Mouse (Mus musculus) urinary bladder, adult 2 months (tissue): ENCODE data around the gene Speg. TPM values are rescaled to one million over a fixed set of nuclear protein-coding genes. Genes with fewer than 3 reads are reported as not detected.

Experiments
- DNase-seq: peaks from one replicate; pipeline ENCODE4 v3.0.0; 2022; ENCODE audit warnings: low spot score
- polyA plus RNA-seq: library from polyadenylated mRNA; depleted of rRNA; stranded (reverse); fragments of >200 nt; gene quantifications from 2 replicates; pipeline ENCODE4 v1.2.3, GENCODE M21; 2012; rRNA removed

Speg gene
- 91.1 and 102 TPM in 2 replicates for polyA plus RNA-seq

- no peak for DNase-seq
Observed at GRCm38 (mm10) chr1:75374950-75375936, at the start of gene Speg. TSS of gene Speg (plus strand) at chr1:75375297.

DNA sequence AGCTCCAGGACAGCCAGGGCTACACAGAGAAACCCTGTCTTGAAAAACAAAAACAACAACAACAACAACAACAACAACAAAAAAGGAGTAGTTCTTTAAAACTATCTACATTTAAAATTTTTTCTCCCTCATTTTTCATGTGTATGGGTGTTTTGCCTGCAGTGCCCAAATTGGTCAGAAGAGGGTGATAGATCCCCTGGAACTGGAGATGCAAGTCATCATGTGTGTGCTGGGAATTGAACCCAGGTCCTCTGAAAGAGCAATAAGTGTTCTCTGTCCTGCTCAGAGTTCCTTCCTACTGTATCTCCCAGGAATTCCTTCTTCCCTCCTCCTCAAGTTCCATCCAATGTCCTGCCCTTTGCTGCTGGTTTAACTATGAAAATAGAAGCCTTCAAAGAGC, 47.6 kb upstream of the Speg start:
- DNase-seq: no peak

GRCm38 (mm10) chr1:75331271-75331670, 43.8 kb upstream of the Speg start:
- no peak for DNase-seq

- DNase-seq: no peak
Observed at GRCm38 (mm10) chr1:75336461-75336860, 38.6 kb upstream of the Speg start.

DNA sequence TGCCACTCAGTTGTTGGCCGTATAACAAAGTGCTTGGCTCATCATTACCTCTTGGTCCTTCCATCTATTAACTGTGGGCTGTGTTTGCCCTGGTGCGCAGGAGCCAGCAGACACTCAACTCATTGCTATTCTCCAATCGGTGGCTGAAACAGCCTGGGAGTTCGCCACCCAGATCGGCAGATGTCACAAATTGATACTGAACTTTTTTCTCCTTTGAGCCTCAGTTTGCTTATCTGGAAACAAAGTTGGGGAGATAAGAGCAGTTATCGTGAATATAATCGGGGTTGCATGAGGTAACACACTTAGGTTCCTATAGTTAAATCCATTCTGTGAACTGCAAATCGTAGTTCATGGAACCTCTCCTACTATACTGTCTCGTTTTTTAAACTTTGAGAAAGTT, 38.0 kb upstream of the Speg start:
- no peak for DNase-seq

GRCm38 (mm10) chr1:75338091-75338694, 36.9 kb upstream of the Speg start:
- DNase-seq: no peak

GRCm38 (mm10) chr1:75339337-75339736, 35.8 kb upstream of the Speg start:
- DNase-seq: no peak

DNA sequence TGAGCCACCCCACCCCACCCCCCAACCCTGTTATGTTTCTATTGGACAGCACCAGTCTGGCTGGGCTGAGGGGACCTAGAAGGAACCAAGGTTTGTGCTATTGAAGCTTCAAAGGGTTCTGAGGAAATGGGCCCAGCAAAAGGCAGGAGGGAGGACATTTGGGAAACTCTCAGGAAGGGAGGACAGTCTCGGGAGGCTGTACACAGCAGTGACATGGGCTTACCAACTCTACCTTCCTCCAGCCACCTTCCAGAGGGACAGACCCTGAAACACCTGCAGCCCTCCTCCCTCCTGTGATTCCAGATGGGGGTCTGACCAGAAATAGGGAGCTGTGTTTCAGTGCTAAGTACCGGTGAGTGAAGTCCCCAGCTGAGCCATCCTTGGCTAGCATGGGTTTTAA, 34.6 kb upstream of the Speg start:
- DNase-seq: no peak

GRCm38 (mm10) chr1:75342874-75343416, 32.2 kb upstream of the Speg start:
- no peak for DNase-seq

GRCm38 (mm10) chr1:75344291-75345035, 30.6 kb upstream of the Speg start:
- DNase-seq: no peak

GRCm38 (mm10) chr1:75345036-75345935, 29.8 kb upstream of the Speg start:
- DNase-seq: no peak

GRCm38 (mm10) chr1:75347279-75347678, 27.8 kb upstream of the Speg start:
- DNase-seq: no peak

DNA sequence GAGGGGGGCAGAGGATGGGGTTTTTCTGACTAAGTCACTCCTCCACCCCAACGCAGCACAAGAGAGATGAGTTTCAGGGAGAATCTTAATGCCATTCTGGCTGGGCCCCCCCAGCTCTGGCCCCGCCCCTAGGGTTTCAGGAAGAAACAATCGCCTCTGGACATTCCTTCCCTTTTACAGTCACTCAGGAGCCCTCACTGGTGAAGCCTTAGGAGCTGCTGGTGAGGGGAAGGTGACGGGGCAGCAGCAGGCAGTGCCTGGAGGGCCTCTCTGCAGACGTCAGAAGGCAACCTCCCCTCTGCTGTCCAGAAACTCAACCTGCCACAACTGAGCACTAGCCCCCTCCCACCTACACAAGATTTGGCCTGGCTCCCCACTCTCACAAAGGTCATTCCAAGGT, 25.8 kb upstream of the Speg start:
- DNase-seq: no peak

DNA sequence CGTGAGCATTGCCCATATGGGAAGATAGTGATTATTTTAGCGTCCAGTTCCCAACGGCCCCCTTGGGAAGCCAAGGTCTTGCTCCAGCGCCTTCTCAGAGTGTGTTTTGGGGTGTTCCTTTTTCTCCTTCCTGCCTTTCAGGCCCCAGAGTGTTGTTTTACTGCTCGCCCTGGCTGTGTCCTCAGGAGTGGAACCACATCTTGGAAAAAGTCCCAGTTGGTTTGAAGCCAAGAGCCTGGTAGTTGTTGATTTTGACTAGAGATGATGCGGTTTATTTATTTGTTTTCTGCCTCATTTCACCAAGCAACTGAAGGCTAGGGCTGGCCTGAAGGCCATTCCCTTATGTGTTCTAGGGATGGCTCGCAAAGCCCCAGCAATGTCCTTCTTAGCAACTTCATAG, 17.8 kb upstream of the Speg start:
- no peak for DNase-seq

DNA sequence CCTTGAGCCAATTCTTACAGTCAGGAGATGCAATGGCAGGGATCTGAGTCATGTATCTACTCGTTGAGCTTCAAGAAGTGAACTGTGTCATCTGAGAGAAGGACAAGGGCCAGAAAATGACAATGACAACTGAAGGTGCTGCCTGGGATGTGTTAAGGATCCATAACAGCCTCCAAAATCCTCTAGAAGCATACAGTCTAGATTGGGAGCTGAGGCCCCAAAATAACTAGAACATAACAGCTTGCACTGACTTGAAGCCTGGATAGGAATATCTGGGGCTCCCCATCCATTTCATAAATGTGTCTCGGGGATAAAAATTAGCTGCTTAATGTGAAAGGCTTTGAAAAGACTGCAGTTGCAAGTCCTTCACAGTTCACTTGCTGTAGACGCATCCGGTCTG, 17.1 kb upstream of the Speg start:
- no peak for DNase-seq

DNA sequence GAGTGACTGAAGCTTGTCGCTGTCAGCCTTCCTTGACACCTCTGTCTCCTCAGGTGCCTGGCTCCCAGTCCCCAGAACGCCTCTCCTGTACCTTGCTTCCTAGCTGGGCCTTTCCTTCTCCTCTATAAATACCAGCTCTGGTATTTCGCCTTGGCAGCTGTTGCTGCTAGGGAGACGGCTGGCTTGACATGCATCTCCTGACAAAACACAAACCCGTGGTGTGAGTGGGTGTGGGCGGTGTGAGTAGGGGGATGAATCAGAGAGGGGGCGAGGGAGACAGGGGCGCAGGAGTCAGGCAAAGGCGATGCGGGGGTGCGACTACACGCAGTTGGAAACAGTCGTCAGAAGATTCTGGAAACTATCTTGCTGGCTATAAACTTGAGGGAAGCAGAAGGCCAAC, 15.8 kb upstream of the Speg start:
- DNase-seq: no peak

GRCm38 (mm10) chr1:75360112-75361031, 14.7 kb upstream of the Speg start, which contains the start of gene Des:
TSS of gene Des (plus strand) at chr1:75360329.
- DNase-seq: peak; percentile 69

DNA sequence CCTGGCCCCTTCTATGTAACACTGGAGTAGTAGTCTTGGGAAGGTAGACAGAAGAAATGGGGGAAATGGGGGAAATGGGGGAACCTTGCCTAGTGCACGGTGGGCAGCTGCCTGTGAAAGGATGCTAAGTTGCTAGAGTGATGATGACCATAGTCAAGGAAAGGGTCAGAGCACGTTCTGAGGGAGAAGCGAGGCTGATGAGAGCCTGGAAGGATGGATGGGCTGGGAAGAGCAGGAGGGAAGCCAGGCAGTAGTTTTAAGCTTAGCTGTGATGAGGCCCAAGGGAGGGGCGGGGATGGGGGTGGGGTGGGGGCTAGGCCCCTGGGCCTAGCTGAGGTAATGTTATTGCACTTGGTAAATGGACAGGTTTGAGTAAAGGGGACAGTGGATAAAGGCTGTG, 14.0 kb upstream of the Speg start:
- DNase-seq: no peak

GRCm38 (mm10) chr1:75361750-75362149, 13.3 kb upstream of the Speg start:
- no peak for DNase-seq

DNA sequence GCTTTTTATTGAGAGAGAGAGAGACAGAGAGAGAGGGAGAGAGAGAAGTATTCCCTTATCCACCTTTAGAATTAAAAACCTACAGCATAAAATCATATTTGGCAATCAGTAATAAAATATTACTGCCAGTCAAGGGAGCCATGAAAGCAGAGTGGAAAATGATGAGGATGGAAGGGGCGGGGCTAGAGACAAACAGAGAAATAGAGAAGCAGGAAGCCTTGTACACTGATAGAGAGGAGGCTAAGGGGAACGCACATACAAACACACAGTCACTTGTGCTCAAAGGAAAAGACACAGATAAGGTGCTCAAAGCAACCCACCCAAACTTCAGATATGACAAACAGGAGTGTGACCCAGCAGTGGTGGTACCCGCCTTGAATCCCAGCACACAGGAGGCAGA, 11.2 kb upstream of the Speg start:
- DNase-seq: no peak
